Mouse (Mus musculus) neural tube, embryonic 13.5 days (tissue): ENCODE results near the gene Irs1. TPM values are rescaled to one million over a fixed set of nuclear protein-coding genes. Genes with fewer than 3 reads are reported as not detected.

ENCODE experiments used
- ATAC-seq: fragments of 200-750 bp; cut with Nextera tagmentation; 2 replicates; pipeline ENCODE4 v1.8.0; 2017; ENCODE audit warnings: low read depth, mild to moderate bottlenecking, moderate TSS enrichment, moderate library complexity
- H3K27ac ChIP-seq: fragments of 300-500 bp; sonication (generic); replicated peaks from 2 replicates; pipeline ENCODE4 v1.5.1; 2015; ENCODE audit warnings: moderate library complexity, mild to moderate bottlenecking, inconsistent platforms
- H3K27me3 ChIP-seq: fragments of 300-500 bp; sonication (generic); 2 replicates; pipeline ENCODE4 v1.6.1; 2015; ENCODE audit warnings: mild to moderate bottlenecking, inconsistent platforms
- H3K36me3 ChIP-seq: fragments of 300-500 bp; sonication (generic); 2 replicates; pipeline ENCODE4 v1.6.1; 2015; ENCODE audit warnings: mild to moderate bottlenecking, inconsistent platforms
- H3K4me1 ChIP-seq: fragments of 300-500 bp; sonication (generic); replicated peaks from 2 replicates; pipeline ENCODE4 v1.6.1; 2015; ENCODE audit warnings: inconsistent platforms
- H3K4me2 ChIP-seq: fragments of 300-500 bp; sonication (generic); 2 replicates; pipeline ENCODE4 v1.6.1; 2015; ENCODE audit warnings: inconsistent platforms, mild to moderate bottlenecking, moderate library complexity
- H3K4me3 ChIP-seq: fragments of 300-500 bp; sonication (generic); 2 replicates; pipeline ENCODE4 v1.5.1; 2015; ENCODE audit warnings: mild to moderate bottlenecking, inconsistent platforms
- H3K9ac ChIP-seq: fragments of 300-500 bp; sonication (generic); 2 replicates; pipeline ENCODE4 v1.6.1; 2015; ENCODE audit warnings: moderate library complexity, mild to moderate bottlenecking, inconsistent platforms
- H3K9me3 ChIP-seq: fragments of 300-500 bp; sonication (generic); 2 replicates; pipeline ENCODE4 v1.6.1; 2016; ENCODE audit warnings: inconsistent platforms
- WGBS: fragments of 180-500 bp; shearing (Covaris S2); methylation state at CpG from one replicate; pipeline ENCODE4 v1.1.7; 2015; 5-methylcytosine and 5-hydroxymethylcytosine counted together
- polyA plus RNA-seq: library from polyadenylated mRNA; unstranded; fragments of >200 nt; fragmentation: Nextera tagmentation; extraction: Ambion mirVana; gene quantifications from 2 replicates; pipeline ENCODE4 v1.2.1, GENCODE M21; 2015

Irs1 gene
- polyA plus RNA-seq, 1 experiment from 2014 or later: 7.1 TPM

- H3K4me1 ChIP-seq: no peaks in the 10 kb centered on the region
- no peaks in the 10 kb centered on the region for H3K9me3 ChIP-seq
- WGBS: 48% methylated on average over 1 of the region's 1 CpGs
- no peak overlapping the region for H3K27ac ChIP-seq
- no peak for ATAC-seq
- H3K9ac ChIP-seq: no peak overlapping the region
- H3K4me3 ChIP-seq: no peak overlapping the region
- H3K27me3 ChIP-seq: no peaks in the 10 kb centered on the region
- H3K36me3 ChIP-seq: no peaks in the 10 kb centered on the region
- H3K4me2 ChIP-seq: no peak overlapping the region
Measured at GRCm38 (mm10) chr1:82199918-82200317, 91.3 kb downstream of the Irs1 start.

GRCm38 (mm10) chr1:82191579-82191978, 99.6 kb downstream of the Irs1 start:
- no peak overlapping the region for H3K4me2 ChIP-seq
- peaks cover 8% of the 10 kb centered on the region for H3K4me1 ChIP-seq
- WGBS: 64% methylated on average over 3 of the region's 3 CpGs
- no peaks in the 10 kb centered on the region for H3K36me3 ChIP-seq
- H3K4me3 ChIP-seq: no peak overlapping the region
- no peak overlapping the region for H3K9ac ChIP-seq
- H3K27me3 ChIP-seq: peaks cover 35% of the 10 kb centered on the region
- ATAC-seq: no peak
- H3K9me3 ChIP-seq: no peaks in the 10 kb centered on the region
- H3K27ac ChIP-seq: no peak overlapping the region

GRCm38 (mm10) chr1:82189516-82189915, 101.7 kb downstream of the Irs1 start:
- peak; percentile 65; the same call in 1 of the 2 replicates for ATAC-seq
- no peak overlapping the region for H3K27ac ChIP-seq
- H3K4me2 ChIP-seq: no peak overlapping the region
- peaks cover 41% of the 10 kb centered on the region for H3K27me3 ChIP-seq
- no peak overlapping the region for H3K9ac ChIP-seq
- no peaks in the 10 kb centered on the region for H3K9me3 ChIP-seq
- no peaks in the 10 kb centered on the region for H3K36me3 ChIP-seq
- 11% methylated on average over 3 of the region's 3 CpGs for WGBS
- H3K4me1 ChIP-seq: peaks cover 8% of the 10 kb centered on the region
- no peak overlapping the region for H3K4me3 ChIP-seq

DNA sequence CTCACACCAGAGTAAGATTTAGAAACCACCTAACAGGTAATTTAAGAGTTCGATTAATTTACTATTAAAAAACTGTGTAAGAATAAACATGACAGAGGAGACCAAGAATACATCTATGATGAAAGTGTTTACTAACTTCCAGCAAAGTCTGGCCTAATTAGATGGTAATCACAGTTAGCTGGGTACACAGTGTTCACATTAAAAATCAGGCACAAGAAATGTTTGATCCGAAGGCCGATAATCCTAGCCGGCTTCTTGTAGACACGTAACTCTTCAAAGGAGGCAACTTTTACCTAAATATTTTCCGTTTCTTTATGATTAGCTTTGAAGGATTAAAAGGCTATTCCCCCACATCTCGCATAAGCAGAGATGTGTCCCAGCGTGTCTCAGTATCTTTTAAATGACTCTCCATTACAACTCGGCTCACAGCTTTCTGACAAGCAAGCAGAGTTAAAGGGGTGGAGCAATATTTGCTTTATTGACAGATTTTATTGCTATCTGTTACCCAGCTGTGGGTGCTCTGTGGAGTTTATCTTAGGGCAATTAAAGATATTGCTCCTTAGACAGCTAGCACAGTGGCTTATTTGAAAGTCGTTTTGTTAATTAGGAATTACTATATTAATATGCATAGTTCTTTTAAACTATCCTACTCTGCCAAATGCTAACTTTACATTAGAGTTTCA, 102.5 kb downstream of the Irs1 start:
- ATAC-seq: no peak
- 73% methylated on average over 10 of the region's 10 CpGs for WGBS

GRCm38 (mm10) chr1:82183913-82184442, 107.2 kb downstream of the Irs1 start:
- no peak overlapping the region for H3K27ac ChIP-seq
- H3K4me1 ChIP-seq: no peaks in the 10 kb centered on the region
- no peaks in the 10 kb centered on the region for H3K9me3 ChIP-seq
- ATAC-seq: no peak
- 81% methylated on average over 8 of the region's 8 CpGs for WGBS
- H3K36me3 ChIP-seq: no peaks in the 10 kb centered on the region
- H3K4me3 ChIP-seq: no peak overlapping the region
- H3K4me2 ChIP-seq: no peak overlapping the region
- no peak overlapping the region for H3K9ac ChIP-seq
- H3K27me3 ChIP-seq: peaks cover 20% of the 10 kb centered on the region

More for the DNA sequence above, 102.5 kb downstream of the Irs1 start:
- Histone ChIP-seq H3K4me2 (no peak overlapping the region), H3K27me3 (peaks cover 40% of the 10 kb centered on the region), H3K27ac (no peak overlapping the region), H3K36me3 (no peaks in the 10 kb centered on the region), H3K4me1 (peaks cover 8% of the 10 kb centered on the region), H3K4me3 (no peak overlapping the region), H3K9me3 (no peaks in the 10 kb centered on the region), H3K9ac (no peak overlapping the region)

Other genes starting within 250 kb of the Irs1 start
- gene Gm9747, start 58.3 kb downstream of the Irs1 start, polyA plus RNA-seq: 22.1 and 26.1 TPM in 2 replicates
- 4.1 and 5.4 TPM in 2 replicates for gene Rhbdd1, start 25.0 kb upstream of the Irs1 start, polyA plus RNA-seq